Mouse (Mus musculus): ENCODE results near the gene Bri3. TPM values are rescaled to one million over a fixed set of nuclear protein-coding genes. Genes with fewer than 3 reads are reported as not detected.

Gene Bri3
- total and polyA plus RNA-seq, 3 experiments: 21.6 to 40.5 TPM; not detected in 1

- Histone ChIP-seq H3K9ac (ENCODE audit: control insufficient read depth, low read depth, low read length, poor library complexity, severe bottlenecking) (no peak overlapping the region), H3K36me3 (ENCODE audit: control insufficient read depth in 1 of 2, insufficient read depth in 2 of 2, low read length in 2 of 2) (no peaks in the 10 kb centered on the region), H3K27ac (ENCODE audit: control insufficient read depth, low read depth, low read length) (no peak overlapping the region), H3K27me3 (ENCODE audit: control insufficient read depth in 1 of 2, insufficient read depth in 2 of 2, low read length in 2 of 2) (no peaks in the 10 kb centered on the region; a peak in 1 of 4 replicates), H3K9me3 (replicated peaks; ENCODE audit: insufficient read depth, low read length) (no peaks in the 10 kb centered on the region), H3K79me2 (ENCODE audit: control insufficient read depth, insufficient read depth, low read length, poor library complexity) (no peaks in the 10 kb centered on the region), H3K4me3 (ENCODE audit: control insufficient read depth in 1 of 2, insufficient read depth in 1 of 2, low read depth in 2 of 2, low read length in 2 of 2) (no peak overlapping the region), H3K4me1 (ENCODE audit: control insufficient read depth in 1 of 2, insufficient read depth in 2 of 2, low read length in 2 of 2) (no peaks in the 10 kb centered on the region)
- TF ChIP-seq JUND (IDR thresholded peaks at IDR 0.05; ENCODE audit: low read depth, low read length) (no peak), MYC (IDR thresholded peaks at IDR 0.05; ENCODE audit: low read depth, low read length) (no peak), TCF12 (IDR thresholded peaks at IDR 0.05; ENCODE audit: low read depth, low read length) (no peak), POLR2A (IDR thresholded peaks at IDR 0.05; ENCODE audit: control insufficient read depth in 1 of 2, insufficient read depth in 1 of 2, low read depth in 1 of 2, low read length in 2 of 2, poor library complexity in 1 of 2) (no peak), USF1 (IDR thresholded peaks at IDR 0.05; ENCODE audit: low read depth, low read length) (no peak), BHLHE40 (IDR thresholded peaks at IDR 0.05; ENCODE audit: borderline replicate concordance, low read depth, low read length) (no peak), GATA1 (IDR thresholded peaks at IDR 0.05; ENCODE audit: low read depth, low read length) (no peak), NRF1 (IDR thresholded peaks at IDR 0.05; ENCODE audit: insufficient read depth, low read depth, low read length, poor library complexity, severe bottlenecking) (no peak), SIN3A (IDR thresholded peaks at IDR 0.05; ENCODE audit: low read length) (no peak), ELF1 (IDR thresholded peaks at IDR 0.05; ENCODE audit: low read depth, low read length) (no peak), NELFE (IDR thresholded peaks at IDR 0.05; ENCODE audit: low read depth, low read length) (no peak), CTCF (IDR thresholded peaks at IDR 0.05 in 2 of 3, conservative IDR thresholded peaks at IDR 0.05 in 1 of 3; ENCODE audit: control insufficient read depth in 1 of 3, insufficient read depth in 1 of 3, low read depth in 2 of 3, low read length in 3 of 3, poor library complexity in 1 of 3, severe bottlenecking in 1 of 3) (no peak), KAT2A (conservative IDR thresholded peaks at IDR 0.05; ENCODE audit: low read depth, low read length) (no peak), TAL1 (IDR thresholded peaks at IDR 0.05; ENCODE audit: low read length) (no peak)
- DNase-seq (ENCODE audit: low read depth, low spot score): no peak
Measured at GRCm38 (mm10) chr5:144317426-144317825, 73.2 kb downstream of the Bri3 start.

GRCm38 (mm10) chr5:144318286-144318685, 74.0 kb downstream of the Bri3 start:
- H3K4me1 ChIP-seq (ENCODE audit: control insufficient read depth in 1 of 2, insufficient read depth in 2 of 2, low read length in 2 of 2): no peaks in the 10 kb centered on the region
- TF ChIP-seq USF2 (IDR thresholded peaks at IDR 0.05; ENCODE audit: borderline replicate concordance in 1 of 2, insufficient read depth in 1 of 2, low read depth in 1 of 2, low read length in 2 of 2) (no peak), UBTF (IDR thresholded peaks at IDR 0.05; ENCODE audit: borderline replicate concordance, insufficient read depth, low read depth, low read length) (no peak), MXI1 (IDR thresholded peaks at IDR 0.05; ENCODE audit: low read depth, low read length) (no peak), EP300 (IDR thresholded peaks at IDR 0.05; ENCODE audit: low read depth in 1 of 2, low read length in 2 of 2) (no peak), POLR2AphosphoS2 (IDR thresholded peaks at IDR 0.05; ENCODE audit: low read length) (no peak), RAD21 (IDR thresholded peaks at IDR 0.05; ENCODE audit: low read depth, low read length) (no peak), MAZ (IDR thresholded peaks at IDR 0.05; ENCODE audit: low read depth, low read length) (no peak), RCOR1 (IDR thresholded peaks at IDR 0.05; ENCODE audit: low read depth, low read length) (no peak), KAT2A (conservative IDR thresholded peaks at IDR 0.05; ENCODE audit: low read depth, low read length) (no peak), CHD2 (IDR thresholded peaks at IDR 0.05; ENCODE audit: low read length) (no peak), ZNF384 (IDR thresholded peaks at IDR 0.05; ENCODE audit: low read depth, low read length) (no peak)
- no peaks in the 10 kb centered on the region for H3K79me2 ChIP-seq (ENCODE audit: control insufficient read depth, insufficient read depth, low read length, poor library complexity)
- no peak overlapping the region for H3K9ac ChIP-seq (ENCODE audit: control insufficient read depth, low read depth, low read length, poor library complexity, severe bottlenecking)
- no peaks in the 10 kb centered on the region for H3K9me3 ChIP-seq (replicated peaks; ENCODE audit: insufficient read depth, low read length)
- DNase-seq (ENCODE audit: low read depth, low spot score): no peak
- H3K36me3 ChIP-seq (ENCODE audit: control insufficient read depth in 1 of 2, insufficient read depth in 2 of 2, low read length in 2 of 2): no peaks in the 10 kb centered on the region
- no peak overlapping the region for H3K27ac ChIP-seq (ENCODE audit: control insufficient read depth, low read depth, low read length)
- no peak overlapping the region for H3K4me3 ChIP-seq (ENCODE audit: control insufficient read depth in 1 of 2, insufficient read depth in 1 of 2, low read depth in 2 of 2, low read length in 2 of 2)
- no peaks in the 10 kb centered on the region; a peak in 1 of 4 replicates for H3K27me3 ChIP-seq (ENCODE audit: control insufficient read depth in 1 of 2, insufficient read depth in 2 of 2, low read length in 2 of 2)
